Mouse (Mus musculus) G1E (cell line): ENCODE results near the gene Wnt7b. TPM values are rescaled to one million over a fixed set of nuclear protein-coding genes. Genes with fewer than 3 reads are reported as not detected.

Source experiments
- ATAC-seq: 2 replicates; pipeline ENCODE4 v1.8.0; 2016; ENCODE audit warnings: mild to moderate bottlenecking; ENCODE audit not compliant: insufficient number of reproducible peaks, poor library complexity, low FRiP score, severe bottlenecking; ENCODE audit errors: extremely low read depth
- DNase-seq: peaks from one replicate; pipeline ENCODE4 v3.0.0; 2012; ENCODE audit warnings: low spot score
- H3K27me3 ChIP-seq: 2 replicates; pipeline ENCODE4 v1.6.1; 2012; ENCODE audit warnings: mild to moderate bottlenecking, low read length, inconsistent platforms; ENCODE audit not compliant: insufficient read depth
- H3K36me3 ChIP-seq: replicated peaks from 2 replicates; pipeline ENCODE3; 2012; ENCODE audit warnings: mild to moderate bottlenecking, inconsistent platforms
- H3K4me1 ChIP-seq: 2 replicates; pipeline ENCODE4 v1.6.1; 2012; ENCODE audit warnings: low read depth, low read length, inconsistent platforms, mixed read lengths; ENCODE audit not compliant: insufficient read depth
- H3K4me3 ChIP-seq: 2 replicates; pipeline ENCODE4 v1.5.1; 2012; ENCODE audit warnings: low read depth, mild to moderate bottlenecking, inconsistent platforms, low read length, moderate library complexity, mixed read lengths
- H3K9me3 ChIP-seq: replicated peaks from 2 replicates; pipeline ENCODE4 v1.6.1; 2012; ENCODE audit warnings: inconsistent platforms
- CTCF ChIP-seq: IDR thresholded peaks from 2 replicates; pipeline ENCODE4 v1.5.1; 2012; ENCODE audit warnings: low read depth, low read length, inconsistent platforms, mixed read lengths
- GATA1 ChIP-seq: IDR thresholded peaks from 2 replicates; pipeline ENCODE4 v1.6.1; 2012; ENCODE audit warnings: borderline replicate concordance, low read length, inconsistent platforms, mixed read lengths
- GATA2 ChIP-seq: IDR thresholded peaks from 2 replicates; pipeline ENCODE4 v1.6.1; 2012; ENCODE audit warnings: low read depth, low read length, inconsistent platforms, borderline replicate concordance
- POLR2AphosphoS5 ChIP-seq: IDR thresholded peaks from 2 replicates; pipeline ENCODE4 v1.6.1; 2012; ENCODE audit warnings: low read depth, low read length, inconsistent platforms; ENCODE audit not compliant: insufficient replicate concordance
- TAL1 ChIP-seq: conservative IDR thresholded peaks from 2 replicates; pipeline ENCODE4 v1.6.1; 2012; ENCODE audit warnings: low read depth, low read length, inconsistent platforms, mixed read lengths
- polyA plus RNA-seq: library from polyadenylated mRNA; stranded (reverse); fragments of >175 nt; gene quantifications from 2 replicates; pipeline ENCODE4 v1.2.3, GENCODE M21; 2012
- total RNA-seq, 2 experiments: library from RNA; stranded (forward) in 1 of 2; stranded (reverse) in 1 of 2; fragments of 200-1000 nt in 1 of 2; fragments of >200 nt in 1 of 2; fragmentation: Nextera tagmentation in 1 of 2; gene quantifications; 2 replicates each; pipeline ENCODE4 v1.2.3; 2014 to 2017

Gene Wnt7b
- total and polyA plus RNA-seq, 3 experiments = 0.11 TPM; not detected in 2

GRCm38 (mm10) chr15:85597403-85597802, 15.1 kb upstream of the Wnt7b start:
- DNase-seq = no peak

GRCm38 (mm10) chr15:85592674-85593073, 10.4 kb upstream of the Wnt7b start:
- no peaks in the 10 kb centered on the region for H3K4me1 ChIP-seq
- TF ChIP-seq POLR2AphosphoS5 = no peak
- TF ChIP-seq TAL1 = no peak
- TF ChIP-seq GATA1 = no peak

More at GRCm38 (mm10) chr15:85597403-85597802, 15.1 kb upstream of the Wnt7b start:
- Histone ChIP-seq H3K36me3 (no peaks in the 10 kb centered on the region), H3K4me1 (no peaks in the 10 kb centered on the region), H3K4me3 (no peak overlapping the region), H3K9me3 (no peaks in the 10 kb centered on the region), H3K27me3 (no peaks in the 10 kb centered on the region; the same call in none of the 2 replicates)
- ATAC-seq = no peak
- TF ChIP-seq POLR2AphosphoS5 = no peak
- 0 out of 2 replicates have a peak, but pooled peaks have one; percentile 20 for TF ChIP-seq CTCF

GRCm38 (mm10) chr15:85590831-85591230, 8.6 kb upstream of the Wnt7b start:
- ATAC-seq (no peak), DNase-seq (no peak)
- Histone ChIP-seq H3K36me3 (no peaks in the 10 kb centered on the region), H3K9me3 (no peaks in the 10 kb centered on the region), H3K4me3 (no peak overlapping the region), H3K27me3 (no peaks in the 10 kb centered on the region; the same call in 1 of the 2 replicates), H3K4me1 (no peaks in the 10 kb centered on the region)
- TF ChIP-seq GATA1 (no peak), POLR2AphosphoS5 (no peak), CTCF (no peak)

More at GRCm38 (mm10) chr15:85592674-85593073, 10.4 kb upstream of the Wnt7b start:
- no peak overlapping the region for H3K4me3 ChIP-seq
- H3K27me3 ChIP-seq = no peaks in the 10 kb centered on the region; the same call in 1 of the 2 replicates
- no peaks in the 10 kb centered on the region for H3K9me3 ChIP-seq
- ATAC-seq = no peak
- no peak for DNase-seq
- H3K36me3 ChIP-seq = no peaks in the 10 kb centered on the region

GRCm38 (mm10) chr15:85583504-85583903, 1.2 kb upstream of the Wnt7b start:
- ATAC-seq = no peak

GRCm38 (mm10) chr15:85583024-85583423, 751 bp upstream of the Wnt7b start:
- Histone ChIP-seq H3K4me1 (no peaks in the 10 kb centered on the region), H3K4me3 (no peak overlapping the region), H3K36me3 (no peaks in the 10 kb centered on the region), H3K27me3 (peaks cover 14% of the 10 kb centered on the region; the same call in 1 of the 2 replicates), H3K9me3 (peaks cover 24% of the 10 kb centered on the region)
- TF ChIP-seq TAL1 (no peak), CTCF (peak; percentile 45)
- DNase-seq (peak; percentile 19), ATAC-seq (no peak; the same call in 1 of the 2 replicates)

More at GRCm38 (mm10) chr15:85583504-85583903, 1.2 kb upstream of the Wnt7b start:
- no peaks in the 10 kb centered on the region for H3K36me3 ChIP-seq
- H3K9me3 ChIP-seq = peaks cover 24% of the 10 kb centered on the region
- no peak overlapping the region for H3K4me3 ChIP-seq
- DNase-seq = peak; percentile 62
- peaks cover 14% of the 10 kb centered on the region; the same call in 1 of the 2 replicates for H3K27me3 ChIP-seq
- H3K4me1 ChIP-seq = no peaks in the 10 kb centered on the region
- TF ChIP-seq CTCF = peak; percentile 70
- TF ChIP-seq GATA2 = no peak

- Histone ChIP-seq H3K9me3 (peaks cover 33% of the 10 kb centered on the region), H3K36me3 (no peaks in the 10 kb centered on the region), H3K4me1 (no peaks in the 10 kb centered on the region), H3K27me3 (peaks cover 17% of the 10 kb centered on the region; the same call in 1 of the 2 replicates), H3K4me3 (no peak overlapping the region; the same call in 1 of the 2 replicates)
- TF ChIP-seq GATA2 = no peak
- TF ChIP-seq POLR2AphosphoS5 = no peak
- no peak for DNase-seq
- ATAC-seq = no peak
Observed at GRCm38 (mm10) chr15:85581563-85582064, 659 bp downstream of the Wnt7b start.

- Histone ChIP-seq H3K36me3 (no peaks in the 10 kb centered on the region), H3K4me3 (no peak overlapping the region; the same call in 1 of the 2 replicates), H3K4me1 (no peaks in the 10 kb centered on the region)
Observed at GRCm38 (mm10) chr15:85580934-85581562, 1.2 kb downstream of the Wnt7b start.

More at GRCm38 (mm10) chr15:85580934-85581562, 1.2 kb downstream of the Wnt7b start:
- DNase-seq (no peak), ATAC-seq (no peak)
- peaks cover 33% of the 10 kb centered on the region for H3K9me3 ChIP-seq
- no peak for TF ChIP-seq CTCF
- no peak for TF ChIP-seq TAL1
- no peak for TF ChIP-seq GATA2
- TF ChIP-seq POLR2AphosphoS5 = no peak
- TF ChIP-seq GATA1 = no peak
- peaks cover 17% of the 10 kb centered on the region; the same call in 1 of the 2 replicates for H3K27me3 ChIP-seq
